Comparison of ENCODE assay signal across 12 mouse cellular contexts in the genomic region with DNA sequence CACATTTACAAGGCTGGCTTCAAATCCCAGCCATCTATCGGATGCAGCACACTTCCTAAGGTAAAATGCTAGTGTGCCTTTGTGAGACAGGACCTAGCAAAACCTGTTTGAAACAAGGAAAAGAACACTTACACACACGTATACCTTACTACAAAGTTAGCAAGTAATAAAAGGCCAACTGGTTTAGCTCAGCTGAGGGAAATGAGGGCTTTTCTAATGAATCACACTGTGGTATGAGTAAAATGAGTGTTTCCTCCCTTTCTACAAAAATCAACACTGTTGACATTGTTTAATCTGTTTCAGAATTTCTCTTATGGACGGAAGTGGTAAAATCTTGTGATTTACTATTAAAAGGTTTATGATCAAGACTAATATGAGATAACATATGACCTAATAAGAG.
DNase-seq lines count a peak whose midpoint lies in the region; ATAC-seq and TF ChIP-seq lines count a peak whose summit lies in the region.
"Had no signal": no experiment of that assay in that cellular context is flagged by ENCODE, and none has a peak within 500 bp of the region (broad histone marks: within the 10 kb centered on the region; RNA-seq: fewer than 3 reads in every experiment).

No protein-coding gene starts in this region.

- H3K27ac ChIP-seq in gastrocnemius, adult 2 months: peak overlapping the region; percentile 90
- H3K27ac ChIP-seq in kidney, embryonic 15.5 days: peak overlapping the region; percentile 84
- peak overlapping the region; percentile 90 for H3K27ac ChIP-seq in intestine, embryonic 16.5 days (ENCODE audit: low read length)
- no peak overlapping the region for H3K27ac ChIP-seq in forebrain, postnatal 0 days (ENCODE audit: low read depth, low read length)

- no peak for TF ChIP-seq CTCF in gastrocnemius, adult 2 months (IDR thresholded peaks at IDR 0.05)
- no peak for TF ChIP-seq CTCF in forebrain, postnatal 0 days (IDR thresholded peaks at IDR 0.05; ENCODE audit: low read depth)

- no peak for DNase-seq in gastrocnemius, adult 2 months
- DNase-seq in gastrocnemius, adult 18-20 months (ENCODE audit: low spot score): no peak
- DNase-seq in kidney, postnatal 25 days: no peak
- DNase-seq in 3T3-L1 (ENCODE audit: low read depth, low spot score): peak; percentile 64
- DNase-seq in cerebellum, postnatal 36 days: no peak
- no peak for DNase-seq in forebrain, postnatal 0 days
- DNase-seq: B cell, adult 2 months; cerebellum, postnatal 14 days; kidney, postnatal 10 days; thymus, adult 18-20 months had no signal

- no peak overlapping the region for H3K4me2 ChIP-seq in kidney, embryonic 15.5 days
- H3K4me2 ChIP-seq in intestine, embryonic 16.5 days (ENCODE audit: low read depth, low read length): no peak overlapping the region
- no peak overlapping the region for H3K4me2 ChIP-seq in forebrain, postnatal 0 days (ENCODE audit: low read depth)

- H3K4me3 ChIP-seq in gastrocnemius, adult 2 months: no peak overlapping the region
- no peak overlapping the region for H3K4me3 ChIP-seq in kidney, embryonic 15.5 days (replicated peaks)
- no peak overlapping the region for H3K4me3 ChIP-seq in intestine, embryonic 16.5 days (ENCODE audit: low read length)
- no peak overlapping the region for H3K4me3 ChIP-seq in forebrain, postnatal 0 days (ENCODE audit: low read depth, low read length)

- H3K36me3 ChIP-seq in kidney, embryonic 15.5 days: no peaks in the 10 kb centered on the region
- H3K36me3 ChIP-seq in intestine, embryonic 16.5 days (ENCODE audit: control insufficient read depth, insufficient read depth, low read length): no peaks in the 10 kb centered on the region
- no peaks in the 10 kb centered on the region for H3K36me3 ChIP-seq in forebrain, postnatal 0 days (ENCODE audit: insufficient read depth)

- no peaks in the 10 kb centered on the region for H3K9me3 ChIP-seq in kidney, embryonic 15.5 days (replicated peaks)
- no peaks in the 10 kb centered on the region for H3K9me3 ChIP-seq in intestine, embryonic 16.5 days (ENCODE audit: control insufficient read depth, low read length)
- no peaks in the 10 kb centered on the region for H3K9me3 ChIP-seq in forebrain, postnatal 0 days (ENCODE audit: low read length)

- intact Hi-C loops in gastrocnemius, adult 2 months (cut with DNase I): no loop called here

- H3K4me1 ChIP-seq in kidney, embryonic 15.5 days: peaks cover 42% of the 10 kb centered on the region
- peaks cover 41% of the 10 kb centered on the region for H3K4me1 ChIP-seq in intestine, embryonic 16.5 days (ENCODE audit: control insufficient read depth, insufficient read depth, low read length)
- 0 out of 2 replicates have a peak, but pooled peaks cover 6% of the 10 kb centered on the region for H3K4me1 ChIP-seq in forebrain, postnatal 0 days (ENCODE audit: insufficient read depth)

- no peak for ATAC-seq in kidney, embryonic 15.5 days (replicated peaks; ENCODE audit: low FRiP score)
- ATAC-seq in intestine, embryonic 16.5 days: peak; percentile 24; the same call in 1 of the 2 replicates
- no peak for ATAC-seq in forebrain, postnatal 0 days

- no peaks in the 10 kb centered on the region for H3K27me3 ChIP-seq in kidney, embryonic 15.5 days
- H3K27me3 ChIP-seq in intestine, embryonic 16.5 days (replicated peaks; ENCODE audit: control insufficient read depth, insufficient read depth, low read length): no peaks in the 10 kb centered on the region
- no peaks in the 10 kb centered on the region for H3K27me3 ChIP-seq in forebrain, postnatal 0 days (ENCODE audit: insufficient read depth, low read length)

- WGBS in kidney, embryonic 15.5 days: 52% methylated on average over 3 of the region's 3 CpGs
- WGBS in intestine, embryonic 16.5 days: 48% methylated on average over 3 of the region's 3 CpGs
- 81% methylated on average over 3 of the region's 3 CpGs for WGBS in forebrain, postnatal 0 days

- H3K9ac ChIP-seq in kidney, embryonic 15.5 days: no peak overlapping the region
- H3K9ac ChIP-seq in intestine, embryonic 16.5 days (ENCODE audit: low read depth, low read length): no peak overlapping the region
- no peak overlapping the region for H3K9ac ChIP-seq in forebrain, postnatal 0 days
